Mouse (Mus musculus) kidney, adult 2 months (tissue): ENCODE results near the gene Uaca. TPM values are rescaled to one million over a fixed set of nuclear protein-coding genes. Genes with fewer than 3 reads are reported as not detected.

Experiments
- DNase-seq: peaks from one replicate; pipeline ENCODE4 v3.0.0; 2021
- H3K27ac ChIP-seq: fragments of 200-500 bp; 2 replicates; pipeline ENCODE4 v1.5.1; 2012; ENCODE audit warnings: low read depth, low read length, control low read depth, inconsistent platforms; ENCODE audit not compliant: insufficient read depth
- H3K27me3 ChIP-seq: fragments of 200-500 bp; replicated peaks from 2 replicates; pipeline ENCODE4 v1.6.1; 2012; ENCODE audit warnings: mild to moderate bottlenecking, moderate library complexity, low read length, inconsistent platforms; ENCODE audit not compliant: control insufficient read depth, insufficient read depth
- H3K36me3 ChIP-seq: fragments of 200-500 bp; 2 replicates; pipeline ENCODE4 v1.6.1; 2012; ENCODE audit warnings: mild to moderate bottlenecking, moderate library complexity, low read length, inconsistent platforms; ENCODE audit not compliant: control insufficient read depth, insufficient read depth
- H3K4me1 ChIP-seq: fragments of 200-500 bp; 2 replicates; pipeline ENCODE4 v1.6.1; 2011; ENCODE audit warnings: low read length; ENCODE audit not compliant: control insufficient read depth, insufficient read depth
- H3K4me3 ChIP-seq: fragments of 200-500 bp; 2 replicates; pipeline ENCODE4 v1.5.1; 2011; ENCODE audit warnings: mild to moderate bottlenecking, low read depth, low read length, control low read depth; ENCODE audit not compliant: insufficient read depth
- CTCF ChIP-seq: fragments of 200-500 bp; conservative IDR thresholded peaks from 2 replicates; pipeline ENCODE4 v1.5.1; 2011; ENCODE audit warnings: low read depth, mild to moderate bottlenecking, control low read depth, low read length, moderate library complexity, mixed read lengths; ENCODE audit not compliant: insufficient read depth, insufficient read length
- POLR2A ChIP-seq: fragments of 200-500 bp; IDR thresholded peaks from one replicate; pipeline ENCODE4 v1.6.1; 2011; ENCODE audit warnings: low read depth, low read length, control low read depth
- WGBS: fragments of 180-500 bp; shearing (Covaris S2); methylation state at CpG from one replicate; pipeline ENCODE4 v1.1.7; 2018; 5-methylcytosine and 5-hydroxymethylcytosine counted together
- polyA plus RNA-seq: library from polyadenylated mRNA; depleted of rRNA; stranded (reverse); fragments of >200 nt; gene quantifications from 2 replicates; pipeline ENCODE4 v1.2.3, GENCODE M21; 2012; rRNA removed

Uaca gene
- polyA plus RNA-seq, 1 experiment: 16.4 TPM

- 92% methylated on average over 4 of the region's 4 CpGs for WGBS
- no peak for DNase-seq
- no peaks in the 10 kb centered on the region for H3K27me3 ChIP-seq
- TF ChIP-seq POLR2A (no peak), CTCF (no peak)
- H3K27ac ChIP-seq: no peak overlapping the region
- H3K4me3 ChIP-seq: no peak overlapping the region
- no peaks in the 10 kb centered on the region for H3K36me3 ChIP-seq
- H3K4me1 ChIP-seq: no peaks in the 10 kb centered on the region
Observed at GRCm38 (mm10) chr9:60921287-60921686, 126.9 kb downstream of the Uaca start.

GRCm38 (mm10) chr9:60921831-60922230 lies 127.5 kb downstream of the Uaca start:
- DNase-seq: no peak
- Histone ChIP-seq H3K27ac (no peak overlapping the region), H3K36me3 (no peaks in the 10 kb centered on the region), H3K4me1 (no peaks in the 10 kb centered on the region), H3K4me3 (no peak overlapping the region), H3K27me3 (no peaks in the 10 kb centered on the region)
- no peak for TF ChIP-seq POLR2A
- 91% methylated on average over 5 of the region's 5 CpGs for WGBS

GRCm38 (mm10) chr9:60926301-60926700 lies 132.0 kb downstream of the Uaca start:
- TF ChIP-seq POLR2A: no peak
- H3K36me3 ChIP-seq: no peaks in the 10 kb centered on the region
- H3K4me3 ChIP-seq: no peak overlapping the region
- DNase-seq: no peak
- H3K27ac ChIP-seq: no peak overlapping the region
- WGBS: 63% methylated on average over 9 of the region's 9 CpGs
- no peaks in the 10 kb centered on the region for H3K4me1 ChIP-seq
- no peaks in the 10 kb centered on the region for H3K27me3 ChIP-seq

- H3K27ac ChIP-seq: no peak overlapping the region
- WGBS: 88% methylated on average over 4 of the region's 4 CpGs
- no peaks in the 10 kb centered on the region for H3K4me1 ChIP-seq
- no peak for TF ChIP-seq POLR2A
- no peak for TF ChIP-seq CTCF
- no peaks in the 10 kb centered on the region for H3K27me3 ChIP-seq
- no peaks in the 10 kb centered on the region for H3K36me3 ChIP-seq
- DNase-seq: no peak
- no peak overlapping the region for H3K4me3 ChIP-seq
Observed at GRCm38 (mm10) chr9:60929290-60929983, 135.1 kb downstream of the Uaca start.

Other genes starting within 250 kb of the Uaca start
- 2.2 and 3.2 TPM in 2 replicates for gene Lrrc49, start 106.4 kb upstream of the Uaca start, polyA plus RNA-seq
- gene Larp6, start 81.6 kb upstream of the Uaca start, polyA plus RNA-seq: 1.6 and 1.7 TPM in 2 replicates